Mouse (Mus musculus) forebrain, embryonic 15.5 days (tissue): ENCODE measurements at regions not wholly inside any gene's neighbourhood (a gene's known extent, or its start where the extent isn't known, plus 50 kb on each side); places are given as distances from the start of the nearest gene placed in this dataset.

Experiments used
- ATAC-seq: fragments of 200-750 bp; cut with Nextera tagmentation; replicated peaks from 2 replicates; pipeline ENCODE4 v1.8.0; 2017; ENCODE audit warnings: mild to moderate bottlenecking, moderate TSS enrichment, moderate library complexity
- H3K27ac ChIP-seq: fragments of 300-500 bp; sonication (generic); replicated peaks from 2 replicates; pipeline ENCODE4 v1.5.1; 2015; ENCODE audit warnings: mild to moderate bottlenecking, inconsistent platforms
- H3K27me3 ChIP-seq: fragments of 300-500 bp; sonication (generic); 2 replicates; pipeline ENCODE4 v1.6.1; 2015; ENCODE audit warnings: inconsistent platforms
- H3K36me3 ChIP-seq: fragments of 300-500 bp; sonication (generic); 2 replicates; pipeline ENCODE4 v1.6.1; 2015; ENCODE audit warnings: mild to moderate bottlenecking, inconsistent platforms
- H3K4me1 ChIP-seq: fragments of 300-500 bp; sonication (generic); 2 replicates; pipeline ENCODE4 v1.6.1; 2015; ENCODE audit warnings: inconsistent platforms
- H3K4me2 ChIP-seq: fragments of 300-500 bp; sonication (generic); replicated peaks from 2 replicates; pipeline ENCODE4 v1.6.1; 2015; ENCODE audit warnings: mild to moderate bottlenecking, inconsistent platforms
- H3K4me3 ChIP-seq: fragments of 300-500 bp; sonication (generic); 2 replicates; pipeline ENCODE4 v1.5.1; 2015; ENCODE audit warnings: mild to moderate bottlenecking, inconsistent platforms
- H3K9ac ChIP-seq: fragments of 300-500 bp; sonication (generic); replicated peaks from 2 replicates; pipeline ENCODE4 v1.6.1; 2015; ENCODE audit warnings: mild to moderate bottlenecking, inconsistent platforms
- H3K9me3 ChIP-seq: fragments of 300-500 bp; sonication (generic); 2 replicates; pipeline ENCODE4 v1.6.1; 2016; ENCODE audit warnings: inconsistent platforms
- WGBS: fragments of 180-500 bp; shearing (Covaris S2); methylation state at CpG from one replicate; pipeline ENCODE4 v1.1.7; 2015; ENCODE audit warnings: mixed read lengths; 5-methylcytosine and 5-hydroxymethylcytosine counted together

- ATAC-seq = no peak
- Histone ChIP-seq H3K4me3 (no peak overlapping the region), H3K4me2 (no peak overlapping the region), H3K9me3 (no peaks in the 10 kb centered on the region), H3K27ac (no peak overlapping the region), H3K9ac (no peak overlapping the region), H3K36me3 (no peaks in the 10 kb centered on the region), H3K4me1 (no peaks in the 10 kb centered on the region), H3K27me3 (no peaks in the 10 kb centered on the region)
- 34% methylated on average over 3 of the region's 3 CpGs for WGBS
Measured at GRCm38 (mm10) chr10:37348416-37348815, 209.7 kb upstream of the Marcks start.

GRCm38 (mm10) chr10:37347661-37348060 lies 208.9 kb upstream of the Marcks start:
- Histone ChIP-seq H3K4me3 (no peak overlapping the region), H3K27ac (no peak overlapping the region), H3K4me1 (no peaks in the 10 kb centered on the region), H3K36me3 (no peaks in the 10 kb centered on the region), H3K9me3 (no peaks in the 10 kb centered on the region), H3K9ac (no peak overlapping the region), H3K4me2 (no peak overlapping the region), H3K27me3 (no peaks in the 10 kb centered on the region)
- ATAC-seq = no peak
- WGBS = 94% methylated on average over 3 of the region's 3 CpGs

GRCm38 (mm10) chr10:37342675-37343074 lies 204.0 kb upstream of the Marcks start:
- H3K36me3 ChIP-seq = no peaks in the 10 kb centered on the region
- no peaks in the 10 kb centered on the region for H3K4me1 ChIP-seq
- H3K9ac ChIP-seq = no peak overlapping the region
- ATAC-seq = no peak
- H3K9me3 ChIP-seq = no peaks in the 10 kb centered on the region
- no peak overlapping the region for H3K4me3 ChIP-seq
- H3K27me3 ChIP-seq = no peaks in the 10 kb centered on the region
- no peak overlapping the region for H3K4me2 ChIP-seq
- H3K27ac ChIP-seq = no peak overlapping the region

GRCm38 (mm10) chr10:37339658-37340057 lies 200.9 kb upstream of the Marcks start:
- ATAC-seq = no peak

GRCm38 (mm10) chr10:37338073-37338912 lies 199.6 kb upstream of the Marcks start:
- Histone ChIP-seq H3K4me1 (no peaks in the 10 kb centered on the region), H3K4me2 (no peak overlapping the region), H3K36me3 (no peaks in the 10 kb centered on the region), H3K9ac (no peak overlapping the region), H3K4me3 (no peak overlapping the region), H3K27ac (no peak overlapping the region), H3K27me3 (no peaks in the 10 kb centered on the region), H3K9me3 (no peaks in the 10 kb centered on the region)
- no peak for ATAC-seq
- 74% methylated on average over 4 of the region's 4 CpGs for WGBS

More at GRCm38 (mm10) chr10:37339658-37340057, 200.9 kb upstream of the Marcks start:
- no peaks in the 10 kb centered on the region for H3K27me3 ChIP-seq
- H3K9ac ChIP-seq = no peak overlapping the region
- no peak overlapping the region for H3K4me3 ChIP-seq
- WGBS = 86% methylated on average over 3 of the region's 3 CpGs
- no peaks in the 10 kb centered on the region for H3K4me1 ChIP-seq
- no peaks in the 10 kb centered on the region for H3K36me3 ChIP-seq
- H3K4me2 ChIP-seq = no peak overlapping the region
- no peak overlapping the region for H3K27ac ChIP-seq
- H3K9me3 ChIP-seq = no peaks in the 10 kb centered on the region

GRCm38 (mm10) chr10:37337172-37337620 lies 198.5 kb upstream of the Marcks start:
- Histone ChIP-seq H3K4me2 (no peak overlapping the region), H3K36me3 (no peaks in the 10 kb centered on the region), H3K27me3 (no peaks in the 10 kb centered on the region), H3K27ac (no peak overlapping the region), H3K4me3 (no peak overlapping the region), H3K9ac (no peak overlapping the region), H3K9me3 (no peaks in the 10 kb centered on the region), H3K4me1 (no peaks in the 10 kb centered on the region)
- WGBS = 76% methylated on average over 3 of the region's 3 CpGs
- ATAC-seq = no peak

- WGBS = 87% methylated on average over 3 of the region's 3 CpGs
- H3K9me3 ChIP-seq = no peaks in the 10 kb centered on the region
- no peak overlapping the region for H3K4me3 ChIP-seq
Measured at GRCm38 (mm10) chr10:37335148-37335547, 196.4 kb upstream of the Marcks start.

GRCm38 (mm10) chr10:37326168-37326534 lies 187.4 kb upstream of the Marcks start:
- Histone ChIP-seq H3K9me3 (no peaks in the 10 kb centered on the region), H3K4me3 (no peak overlapping the region), H3K36me3 (no peaks in the 10 kb centered on the region), H3K4me2 (no peak overlapping the region), H3K27ac (no peak overlapping the region), H3K27me3 (no peaks in the 10 kb centered on the region), H3K4me1 (no peaks in the 10 kb centered on the region), H3K9ac (no peak overlapping the region)
- 88% methylated on average over 3 of the region's 3 CpGs for WGBS
- no peak for ATAC-seq

More at GRCm38 (mm10) chr10:37335148-37335547, 196.4 kb upstream of the Marcks start:
- H3K9ac ChIP-seq = no peak overlapping the region
- no peaks in the 10 kb centered on the region for H3K36me3 ChIP-seq
- H3K4me2 ChIP-seq = no peak overlapping the region
- H3K27me3 ChIP-seq = no peaks in the 10 kb centered on the region
- no peak overlapping the region for H3K27ac ChIP-seq
- no peak for ATAC-seq
- H3K4me1 ChIP-seq = no peaks in the 10 kb centered on the region

GRCm38 (mm10) chr10:37325514-37326167 lies 186.9 kb upstream of the Marcks start:
- Histone ChIP-seq H3K4me3 (no peak overlapping the region), H3K36me3 (no peaks in the 10 kb centered on the region), H3K27ac (no peak overlapping the region), H3K9ac (no peak overlapping the region), H3K9me3 (no peaks in the 10 kb centered on the region), H3K4me2 (no peak overlapping the region), H3K4me1 (no peaks in the 10 kb centered on the region), H3K27me3 (no peaks in the 10 kb centered on the region)
- ATAC-seq = no peak
- WGBS = 81% methylated on average over 6 of the region's 6 CpGs

GRCm38 (mm10) chr10:37323689-37324088 lies 185.0 kb upstream of the Marcks start:
- no peak overlapping the region for H3K9ac ChIP-seq
- H3K9me3 ChIP-seq = no peaks in the 10 kb centered on the region
- H3K27ac ChIP-seq = no peak overlapping the region
- no peak overlapping the region for H3K4me3 ChIP-seq
- 75% methylated on average over 1 of the region's 1 CpGs for WGBS
- H3K4me2 ChIP-seq = no peak overlapping the region
- H3K36me3 ChIP-seq = no peaks in the 10 kb centered on the region
- H3K27me3 ChIP-seq = no peaks in the 10 kb centered on the region
- H3K4me1 ChIP-seq = no peaks in the 10 kb centered on the region
- ATAC-seq = no peak

GRCm38 (mm10) chr10:37322809-37323208 lies 184.1 kb upstream of the Marcks start:
- Histone ChIP-seq H3K36me3 (no peaks in the 10 kb centered on the region), H3K4me2 (no peak overlapping the region), H3K4me3 (no peak overlapping the region), H3K9ac (no peak overlapping the region), H3K9me3 (no peaks in the 10 kb centered on the region), H3K27ac (no peak overlapping the region), H3K4me1 (no peaks in the 10 kb centered on the region), H3K27me3 (no peaks in the 10 kb centered on the region)
- no peak for ATAC-seq
- WGBS = 89% methylated on average over 1 of the region's 1 CpGs

- H3K4me3 ChIP-seq = no peak overlapping the region
- 97% methylated on average over 5 of the region's 5 CpGs for WGBS
- no peak for ATAC-seq
- no peak overlapping the region for H3K4me2 ChIP-seq
- no peaks in the 10 kb centered on the region for H3K4me1 ChIP-seq
- no peaks in the 10 kb centered on the region for H3K27me3 ChIP-seq
- no peaks in the 10 kb centered on the region for H3K36me3 ChIP-seq
- no peak overlapping the region for H3K27ac ChIP-seq
- H3K9ac ChIP-seq = no peak overlapping the region
- no peaks in the 10 kb centered on the region for H3K9me3 ChIP-seq
Measured at GRCm38 (mm10) chr10:37322310-37322709, 183.6 kb upstream of the Marcks start.
